Mouse (Mus musculus) gastrocnemius, postnatal 4 days (tissue): Measurements from ENCODE around the gene Shank2. TPM values are rescaled to one million over a fixed set of nuclear protein-coding genes. Genes with fewer than 3 reads are reported as not detected.

ENCODE experiments used
- DNase-seq, 2 experiments: peaks; one replicate each; pipeline ENCODE4 v3.0.0; 2021 to 2022; ENCODE audit warnings: low spot score in 2 of 2, mixed read lengths in 2 of 2
- total RNA-seq, 2 experiments: library from RNA; stranded (reverse); gene quantifications; 2 replicates each; pipeline ENCODE4 v1.2.3; 2021

Gene Shank2
- total RNA-seq, 2 experiments from 2014 or later: 0.52 to 0.88 TPM

DNA sequence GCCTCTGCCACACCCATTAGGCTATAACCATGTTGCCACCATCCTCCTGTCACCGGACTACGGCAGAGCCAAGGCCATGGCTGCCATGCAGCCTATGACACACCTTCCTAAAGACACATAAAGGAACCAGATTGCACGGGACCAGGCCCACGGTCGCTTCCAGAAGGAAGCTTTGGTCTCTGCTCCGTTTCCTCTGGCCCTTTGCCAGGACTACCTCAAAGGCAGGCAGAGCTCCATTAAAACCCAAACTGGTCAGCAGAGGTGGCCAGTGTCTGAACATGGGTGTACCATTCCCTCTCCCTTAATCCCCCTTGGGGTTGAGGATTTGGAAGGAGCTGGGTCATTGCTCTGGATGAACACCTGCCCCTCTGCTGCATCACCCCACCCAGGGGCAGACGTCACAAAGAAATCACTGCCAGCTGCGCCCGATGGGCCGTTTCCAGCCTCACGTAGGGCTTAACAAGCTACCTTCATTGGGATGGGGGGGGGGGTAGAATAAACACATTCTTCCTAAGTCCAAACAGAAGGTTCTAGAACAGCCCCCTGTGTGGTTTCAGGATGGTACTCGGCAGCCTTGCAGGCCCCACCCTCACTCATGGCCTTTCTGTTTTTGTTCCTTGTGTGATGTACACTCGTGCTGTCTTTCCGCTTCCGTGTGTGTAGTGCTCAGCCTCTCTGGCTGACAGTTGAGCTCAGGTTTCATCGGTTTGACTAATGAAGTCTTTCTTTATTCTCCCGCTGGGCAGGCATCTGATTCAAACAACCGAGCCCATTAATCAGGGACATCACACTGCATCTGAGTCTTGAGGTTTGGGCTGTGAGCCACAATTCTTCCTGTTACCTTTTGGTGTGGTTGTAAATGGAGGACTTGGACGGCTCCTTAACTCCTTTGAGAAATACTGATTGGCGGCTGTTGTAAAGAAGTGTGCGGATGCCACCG, 410.5 kb downstream of the Shank2 start:
- no peak for DNase-seq

DNA sequence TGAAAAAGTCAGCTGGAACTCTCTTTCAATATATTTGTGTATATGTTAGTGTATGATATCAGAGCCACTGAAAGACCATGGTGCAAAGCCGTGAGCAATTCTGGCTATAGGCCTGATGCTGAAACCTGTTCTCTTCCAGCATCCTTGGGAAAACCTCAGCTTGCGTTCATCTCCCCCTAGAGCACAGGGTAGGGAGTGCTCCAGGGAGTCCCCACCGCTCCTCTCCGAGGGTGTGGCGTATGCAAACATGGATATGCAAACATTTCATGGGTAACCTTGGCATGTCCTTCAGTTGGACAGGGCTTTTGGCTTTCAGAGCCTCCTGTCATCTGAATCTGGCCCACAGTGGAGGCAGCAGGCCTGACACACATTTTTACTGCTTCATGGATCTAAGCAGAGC, 412.9 kb downstream of the Shank2 start:
- no peak for DNase-seq

DNA sequence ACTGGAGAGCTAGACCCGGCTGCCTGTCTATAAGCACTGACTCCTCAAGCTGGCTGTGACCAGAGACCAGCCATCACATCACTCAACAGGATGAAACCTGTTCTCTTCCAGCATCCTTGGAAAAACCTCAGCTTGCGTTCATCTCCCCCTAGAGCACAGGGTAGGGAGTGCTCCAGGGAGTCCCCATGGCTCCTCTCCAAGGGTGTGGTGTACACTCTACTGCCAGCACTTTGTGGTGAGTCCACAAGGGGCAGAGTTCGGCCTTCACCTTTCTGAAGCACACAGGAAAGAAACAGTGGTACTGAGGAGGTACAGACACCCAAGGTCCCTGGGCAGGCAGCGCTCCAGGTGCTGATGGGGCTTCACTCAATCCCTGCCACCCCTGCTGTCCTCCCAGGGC, 414.1 kb downstream of the Shank2 start:
- no peak for DNase-seq

DNA sequence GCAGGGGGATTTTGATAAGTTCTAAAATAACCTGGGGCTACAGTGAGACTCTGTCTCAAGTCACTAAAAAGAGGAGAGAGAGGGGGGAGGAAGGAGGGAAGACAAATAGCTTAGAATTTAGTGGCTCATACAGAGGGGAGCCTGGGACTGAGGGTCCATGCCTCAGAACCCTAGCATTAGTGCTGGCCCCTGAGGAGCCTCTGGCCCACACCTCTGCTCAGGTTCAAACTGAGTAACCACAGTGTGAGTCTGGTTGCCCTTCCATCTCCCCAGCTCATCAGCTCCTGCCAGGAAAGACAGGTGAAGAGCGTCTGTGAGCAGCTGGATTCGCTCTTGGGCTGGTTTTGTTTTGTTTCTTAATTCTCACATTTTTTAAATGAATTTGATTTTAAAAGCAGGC, 415.5 kb downstream of the Shank2 start:
- DNase-seq: no peak

DNA sequence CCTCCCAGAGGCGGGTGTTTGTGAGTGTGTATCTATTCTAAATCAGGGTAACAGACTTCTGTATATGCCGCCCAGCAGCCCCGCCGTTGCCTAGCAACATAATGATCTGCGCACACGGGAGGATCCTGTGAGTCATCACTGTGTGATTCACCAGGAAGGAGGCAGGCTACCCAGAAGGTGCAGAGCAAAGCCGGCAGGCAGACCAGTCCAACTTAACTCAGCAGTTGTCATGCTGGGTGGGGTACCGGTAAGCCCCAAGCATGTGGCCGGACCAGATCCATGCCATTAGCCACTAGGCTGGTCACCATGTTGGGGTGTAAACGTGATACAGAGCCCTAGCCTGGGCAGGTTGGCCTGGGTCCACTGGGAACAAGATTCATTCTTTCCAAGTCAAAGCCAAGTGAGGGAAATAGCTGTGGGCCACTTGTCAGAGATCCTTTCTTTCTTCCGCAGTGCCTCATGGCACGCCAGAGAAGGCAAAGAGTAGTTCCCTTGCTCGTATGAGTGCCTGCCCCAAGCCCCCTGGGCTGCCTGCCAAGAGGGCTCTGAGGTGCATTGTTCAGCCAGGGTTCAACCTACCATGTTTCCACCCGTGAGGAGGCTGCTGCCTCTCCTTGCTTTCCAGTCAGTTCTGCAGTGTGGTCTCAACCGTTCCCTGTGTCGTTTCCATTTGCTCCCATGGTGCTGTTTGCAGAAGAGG, 416.1 kb downstream of the Shank2 start:
- no peak for DNase-seq

DNA sequence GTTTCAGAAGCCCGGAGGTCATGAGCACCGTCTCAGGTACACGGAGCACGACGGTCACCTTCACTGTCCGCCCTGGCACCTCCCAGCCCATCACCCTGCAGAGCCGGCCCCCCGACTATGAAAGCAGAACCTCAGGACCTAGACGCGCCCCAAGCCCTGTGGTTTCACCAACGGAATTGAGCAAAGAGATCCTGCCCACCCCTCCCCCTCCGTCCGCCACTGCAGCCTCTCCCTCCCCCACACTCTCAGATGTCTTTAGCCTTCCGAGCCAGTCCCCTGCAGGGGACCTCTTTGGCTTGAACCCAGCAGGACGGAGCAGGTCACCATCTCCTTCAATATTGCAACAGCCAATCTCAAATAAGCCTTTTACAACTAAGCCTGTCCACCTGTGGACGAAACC, 418.8 kb downstream of the Shank2 start:
- DNase-seq: no peak

DNA sequence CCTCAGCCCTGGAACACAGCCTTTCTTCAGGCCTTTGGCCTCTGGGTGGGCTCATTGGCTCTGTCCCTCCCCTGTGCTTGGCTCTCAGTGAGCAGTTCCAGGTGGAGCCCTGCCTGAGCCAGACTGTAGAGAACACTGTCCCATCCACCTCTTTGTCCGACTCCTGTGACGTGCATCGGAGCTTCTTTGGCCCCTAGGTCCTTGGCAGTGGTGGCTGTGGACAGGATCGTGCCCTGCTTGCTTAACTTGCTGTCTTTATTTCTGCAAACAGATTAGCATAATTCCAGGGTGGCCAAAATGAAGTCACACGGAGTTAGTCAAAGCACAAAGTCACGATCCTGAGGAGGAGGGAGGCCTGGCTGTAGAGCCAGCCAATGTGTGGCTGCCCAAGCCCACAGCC, 419.8 kb downstream of the Shank2 start:
- DNase-seq: no peak

DNA sequence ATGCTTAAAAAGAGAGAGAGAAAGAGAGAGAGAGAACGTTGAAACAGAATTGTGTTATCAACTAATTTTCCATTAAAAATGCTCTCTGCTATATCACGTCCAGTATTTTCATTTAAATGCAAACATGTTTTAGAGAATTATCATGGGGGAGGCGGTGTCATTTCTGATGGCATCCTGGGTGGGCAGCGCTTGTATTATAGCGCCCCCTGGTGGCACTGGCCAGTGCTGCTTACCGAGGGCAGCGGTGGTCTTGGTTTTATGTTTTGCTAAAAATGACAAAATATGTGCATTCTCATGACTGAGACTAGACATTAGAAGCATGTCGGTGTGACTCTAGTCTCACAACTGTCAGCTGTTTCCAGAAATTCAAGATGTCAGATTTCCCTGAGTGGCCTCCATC, 424.2 kb downstream of the Shank2 start:
- DNase-seq: peak in 1 of 2 experiments; percentile 60

DNA sequence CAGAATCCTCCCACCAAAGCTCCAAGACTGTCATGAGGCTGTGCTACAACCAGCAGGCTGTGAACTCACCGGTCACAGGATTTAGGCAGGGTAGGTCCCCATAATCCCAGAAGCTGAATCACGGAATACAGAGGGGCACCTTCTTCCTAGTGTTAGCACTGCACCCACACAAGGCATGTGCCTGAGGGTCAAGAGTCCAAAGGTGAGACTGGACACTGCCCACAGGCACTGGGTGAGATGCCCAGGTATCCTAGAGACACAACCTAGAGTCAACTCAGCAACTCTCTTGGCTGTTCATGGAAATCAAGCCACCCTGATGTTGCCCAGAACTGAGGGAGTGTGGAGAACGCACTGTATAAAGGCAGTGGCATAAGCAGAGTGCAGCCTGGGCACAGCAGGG, 424.9 kb downstream of the Shank2 start:
- no peak for DNase-seq

DNA sequence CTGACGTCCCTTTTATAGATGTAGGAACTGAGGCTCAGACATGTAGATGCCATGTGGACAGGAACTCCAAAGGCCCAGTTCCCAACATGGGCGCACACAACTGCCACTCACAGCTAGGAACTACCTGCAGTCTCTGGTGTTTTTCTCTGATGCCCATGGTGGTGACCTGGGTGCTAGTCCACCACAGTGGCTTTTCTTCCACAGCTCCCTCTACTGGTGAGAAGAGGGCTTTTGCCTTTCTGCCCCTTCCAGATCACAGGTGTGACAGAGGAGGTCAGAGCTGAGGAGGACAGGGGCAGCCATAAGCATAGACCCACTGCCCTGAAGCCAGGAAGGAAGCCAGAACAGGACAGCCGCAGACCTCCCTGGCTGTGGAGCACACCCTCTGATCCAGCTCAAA, 425.7 kb downstream of the Shank2 start:
- no peak for DNase-seq

DNA sequence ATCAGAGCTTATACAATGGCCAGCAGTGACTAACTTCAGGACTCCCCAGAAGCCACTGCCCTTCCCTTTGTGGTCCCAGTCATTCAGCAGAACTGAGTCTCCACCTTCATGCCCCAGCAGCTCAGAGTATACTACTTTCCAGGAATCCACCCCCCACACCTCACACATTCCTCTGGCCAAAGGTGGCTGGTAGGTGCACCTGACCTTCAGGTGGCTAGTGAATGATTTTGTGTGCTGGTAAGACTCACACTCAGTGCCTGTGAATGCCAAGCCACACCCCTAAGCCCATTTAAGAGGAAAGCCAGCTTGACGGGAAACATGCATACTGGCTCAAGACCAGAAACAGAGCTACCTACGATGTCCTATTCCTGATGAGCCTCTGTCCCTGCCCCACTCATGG, 431.2 kb downstream of the Shank2 start:
- DNase-seq: no peak

DNA sequence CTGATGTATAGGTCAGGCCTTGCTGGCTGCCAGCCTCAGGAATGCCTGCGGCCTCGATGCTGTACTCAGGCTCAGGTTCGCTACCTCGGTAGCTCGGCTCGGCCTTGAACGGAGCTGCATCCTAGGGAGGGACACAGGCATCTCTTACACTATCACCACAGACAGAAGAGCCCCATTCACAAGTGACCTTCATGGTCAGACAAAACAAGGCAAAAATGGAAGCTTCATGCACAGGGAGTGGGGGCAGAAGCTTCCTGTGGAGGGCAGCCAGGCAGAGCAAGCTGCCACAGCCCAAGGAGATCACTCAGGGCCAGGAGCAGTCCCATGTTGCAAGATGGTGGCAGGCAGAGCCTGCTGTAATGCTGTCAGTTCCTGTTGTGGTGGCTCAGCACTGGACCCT, 437.1 kb downstream of the Shank2 start:
- no peak for DNase-seq

DNA sequence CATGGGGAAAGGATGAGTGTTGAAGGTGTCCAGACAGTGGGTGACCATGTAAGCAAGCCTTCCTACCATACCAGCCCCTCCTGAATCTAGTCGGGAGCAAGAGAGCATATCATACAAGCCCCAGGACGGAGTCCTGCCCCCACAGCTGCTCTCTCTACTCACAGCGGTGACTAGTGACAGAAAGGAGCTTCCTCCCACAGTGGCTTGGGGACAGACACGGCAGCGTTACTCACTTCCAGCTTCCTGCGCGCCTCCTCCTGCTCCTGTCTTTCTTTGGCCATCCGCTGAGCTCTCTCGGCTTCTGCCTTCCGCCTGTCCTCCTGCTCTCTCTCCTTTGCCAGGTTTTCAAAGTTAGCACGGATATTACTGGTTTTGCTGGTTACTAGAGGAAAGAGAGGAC, 439.7 kb downstream of the Shank2 start:
- DNase-seq: no peak

DNA sequence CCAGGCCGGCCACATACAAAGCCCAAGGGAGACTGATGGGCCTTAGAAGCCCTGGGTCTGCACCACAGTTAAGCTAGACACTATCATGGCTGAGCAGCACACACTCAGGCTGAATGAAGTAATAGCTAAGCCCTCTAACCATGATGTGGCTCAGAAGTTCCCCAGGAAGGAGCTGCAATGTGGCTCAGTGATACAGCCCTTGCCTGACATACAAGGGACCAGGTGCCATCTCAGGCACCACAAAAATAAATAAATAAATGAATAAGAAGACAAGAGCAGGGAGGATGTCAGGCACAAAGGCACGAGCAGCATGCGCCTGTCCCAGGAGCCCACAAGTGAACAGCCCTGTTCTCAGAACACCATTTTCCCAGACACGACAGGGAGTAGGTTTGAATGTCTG, 440.2 kb downstream of the Shank2 start:
- no peak for DNase-seq

DNA sequence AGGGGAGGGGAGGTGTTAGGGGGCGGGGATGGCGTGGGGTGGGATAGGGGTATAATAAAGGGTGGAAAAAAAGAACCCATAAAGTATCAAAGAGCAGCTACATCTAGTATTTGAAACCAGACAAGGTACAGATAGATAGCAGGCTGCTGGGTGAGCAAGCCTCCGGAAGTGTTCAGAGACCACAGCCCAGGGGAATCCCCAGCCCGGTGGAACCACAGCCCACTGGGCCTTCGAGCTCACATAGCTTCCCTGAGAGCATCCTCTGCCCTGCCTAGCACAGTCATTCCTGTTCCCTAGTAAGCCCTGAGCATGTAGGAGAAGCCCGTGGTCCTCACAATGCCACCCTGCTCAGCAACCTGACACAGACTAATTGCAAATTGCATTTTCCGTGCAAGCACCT, 443.1 kb downstream of the Shank2 start:
- no peak for DNase-seq

DNA sequence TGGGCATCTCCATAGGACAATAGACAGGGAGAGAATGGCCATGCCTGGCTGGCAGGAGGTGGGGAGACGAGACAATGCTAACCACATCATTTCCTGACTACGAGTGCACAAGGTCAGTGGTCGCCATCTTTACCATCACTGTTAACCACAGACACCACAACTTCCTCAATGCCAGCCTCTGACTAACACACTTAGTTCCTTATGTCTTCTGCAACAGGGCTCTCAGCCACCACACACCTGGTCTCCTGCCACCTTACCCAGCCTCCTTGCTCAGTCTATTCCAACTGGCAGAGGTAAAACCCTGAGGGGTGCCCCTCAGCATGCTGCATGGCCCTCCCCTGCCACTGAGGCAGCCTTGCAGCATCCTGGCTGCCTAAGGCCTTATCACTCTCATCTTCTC, 445.4 kb downstream of the Shank2 start:
- DNase-seq: no peak

DNA sequence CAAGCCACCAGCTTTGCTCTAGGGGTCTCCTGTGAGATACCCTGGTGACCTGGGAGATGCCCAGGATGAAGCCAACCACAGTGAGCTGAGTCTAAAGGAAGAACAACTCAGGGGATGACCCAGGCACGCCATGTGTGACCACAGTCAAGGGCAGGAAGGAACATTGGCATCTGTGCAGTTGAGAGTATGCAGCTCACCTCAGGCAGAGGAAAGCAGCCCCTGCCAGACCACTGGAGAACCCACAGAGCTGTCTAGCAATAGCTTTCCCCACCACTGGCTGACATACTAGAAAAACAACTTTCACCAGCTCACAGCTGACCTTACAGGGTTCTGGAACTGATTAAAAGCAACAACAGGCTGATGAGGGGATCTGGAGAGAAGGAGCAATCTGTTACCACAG, 446.5 kb downstream of the Shank2 start:
- DNase-seq: no peak

DNA sequence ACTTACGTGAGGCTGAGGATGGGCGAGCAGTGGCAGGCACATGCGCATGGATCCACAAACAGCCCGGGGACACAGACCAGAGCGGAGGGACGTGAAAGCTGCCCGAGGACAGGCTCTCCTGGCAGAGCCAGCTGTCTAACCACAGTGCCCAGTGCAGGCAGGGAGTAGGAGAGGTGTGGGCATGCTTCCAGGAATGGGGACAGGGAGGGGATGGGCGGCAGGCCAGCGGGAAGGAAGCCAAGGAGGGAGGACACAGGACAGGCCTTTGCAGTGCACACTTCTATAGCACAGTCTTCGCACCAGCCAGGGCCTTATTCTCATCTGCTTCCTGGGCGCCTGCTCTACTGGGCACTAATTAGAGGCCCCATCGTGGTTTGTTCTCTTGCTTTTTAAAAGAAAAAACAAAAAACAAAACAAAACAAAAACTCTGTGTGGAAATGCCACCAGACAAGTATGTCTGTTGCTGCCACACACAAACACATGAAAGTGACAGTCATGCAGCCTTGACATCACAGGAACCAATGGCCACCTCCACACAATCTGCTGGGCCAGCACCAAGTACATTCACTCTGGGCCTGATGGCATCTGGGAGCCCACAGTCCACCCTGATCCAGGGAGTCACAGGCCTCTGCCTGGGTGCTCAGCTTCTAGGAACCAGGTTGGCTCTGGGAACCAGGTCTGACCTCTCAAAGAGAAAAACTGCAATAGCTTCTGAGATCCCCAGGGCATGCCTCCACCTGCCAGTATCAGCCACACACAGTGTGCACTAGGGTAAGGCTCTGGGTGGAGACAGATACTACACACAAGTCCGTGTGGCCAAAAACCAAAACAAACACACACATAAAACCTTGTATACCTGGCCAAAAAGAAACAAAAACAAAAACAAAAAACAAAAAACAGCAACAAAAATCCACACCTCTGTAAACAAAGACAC, 448.2 kb downstream of the Shank2 start:
- DNase-seq: peak; percentile 58 to 82

DNA sequence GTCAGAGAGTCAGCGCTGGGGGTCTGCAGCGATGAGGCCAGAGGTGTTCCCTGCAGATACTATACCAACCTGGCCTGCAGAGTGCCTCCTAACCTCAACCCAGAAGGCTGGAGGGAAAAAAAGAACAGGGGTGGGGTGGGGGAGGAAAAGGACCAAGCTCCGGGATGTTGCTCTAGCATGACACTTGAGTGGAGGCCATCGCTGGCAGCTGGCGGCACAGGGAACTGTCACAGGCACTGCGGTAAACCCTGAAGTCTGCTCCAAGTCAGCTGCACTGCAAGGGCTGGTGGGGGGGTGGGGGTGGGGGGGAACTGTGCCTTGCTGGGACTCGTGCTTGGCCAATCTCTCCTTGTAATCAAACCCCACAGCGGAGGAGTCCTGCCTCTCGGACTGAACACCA, 448.9 kb downstream of the Shank2 start:
- no peak for DNase-seq

DNA sequence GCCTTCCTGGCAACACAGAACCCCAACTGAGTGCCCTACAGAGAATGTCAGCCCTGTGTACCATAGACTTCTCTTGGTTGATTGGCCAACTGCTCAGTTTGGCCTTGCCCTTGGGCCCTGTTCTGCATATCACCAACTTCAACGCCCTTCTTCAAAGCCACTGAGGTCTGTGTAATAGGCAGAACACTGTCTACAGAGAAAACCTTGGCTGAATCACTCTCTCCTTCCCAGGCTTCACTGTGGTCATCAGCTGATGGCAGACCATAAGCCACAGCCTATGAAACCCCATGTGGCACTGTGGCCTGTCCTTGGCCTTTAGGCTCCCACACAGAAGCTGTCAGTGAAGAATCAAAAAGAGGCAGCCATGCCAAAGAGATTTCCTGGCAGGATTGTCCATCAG, 457.2 kb downstream of the Shank2 start:
- no peak for DNase-seq

DNA sequence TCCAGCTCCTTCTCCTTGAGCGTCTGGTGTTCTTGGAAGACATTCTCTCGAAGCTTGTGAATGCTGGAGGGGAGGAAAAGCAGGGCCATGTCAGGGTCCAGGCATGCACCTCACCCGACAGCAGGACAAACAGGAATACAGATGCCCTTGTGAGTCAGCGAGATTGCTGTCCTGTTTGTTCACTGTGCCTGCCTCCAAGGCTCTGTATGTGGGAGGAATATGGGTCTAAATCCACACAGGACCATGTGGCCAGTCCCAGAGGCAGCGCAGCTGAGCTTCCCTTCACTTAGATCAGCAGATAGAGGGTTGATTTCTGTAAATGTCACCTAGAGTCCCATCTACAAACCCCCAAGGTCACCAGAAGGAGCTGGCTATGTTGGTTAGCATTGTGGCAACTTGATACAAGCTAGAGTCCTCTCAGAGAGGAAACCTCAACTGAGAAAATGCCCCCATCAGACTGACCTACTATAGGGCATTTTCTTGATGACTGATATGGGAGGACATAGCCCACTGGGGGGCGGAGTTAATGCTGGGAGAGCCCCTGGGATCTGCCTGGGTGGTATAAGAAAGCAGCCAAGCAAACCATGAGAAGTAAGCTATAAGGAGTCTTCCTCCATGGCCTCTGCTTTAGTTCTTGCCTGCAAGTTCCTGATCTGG, 459.6 kb downstream of the Shank2 start:
- DNase-seq: no peak
